Mouse (Mus musculus) cerebellum, adult 9-10 months (tissue): Measurements from ENCODE around the gene Poldip3.

Experiments used
- DNase-seq: peaks from one replicate; pipeline ENCODE4 v3.0.0; 2022

The Poldip3 gene

GRCm38 (mm10) chr15:83083530-83083929 is 65.7 kb downstream of the Poldip3 start:
- DNase-seq = no peak
